ENCODE assay signal across 21 mouse cellular contexts in the genomic region with DNA sequence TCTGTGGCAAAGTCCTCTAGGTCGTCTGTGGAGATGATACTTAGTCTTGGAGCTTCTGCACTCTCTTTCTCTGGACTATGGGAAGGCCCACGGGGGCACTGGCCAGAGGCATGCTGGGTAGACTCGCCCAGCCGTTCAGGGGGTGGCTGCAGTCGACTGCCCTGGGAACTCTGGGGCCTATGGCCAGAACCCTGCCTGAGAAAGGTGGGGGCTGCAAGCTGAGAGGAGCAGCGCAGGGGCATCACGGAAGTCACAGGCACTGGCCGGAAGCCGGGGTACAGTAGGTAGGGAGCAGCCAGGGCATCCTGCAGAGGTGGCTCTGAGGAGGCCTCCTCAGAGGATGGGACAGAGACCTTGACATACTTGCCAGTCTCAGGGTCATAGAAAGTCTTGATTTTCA. TPM values are rescaled to one million over a fixed set of nuclear protein-coding genes. Genes with fewer than 3 reads are reported as not detected.
DNase-seq lines count a peak whose midpoint lies in the region; ATAC-seq and TF ChIP-seq lines count a peak whose summit lies in the region.
"Had no signal": no experiment of that assay in that cellular context is flagged by ENCODE, and none has a peak within 500 bp of the region (broad histone marks: within the 10 kb centered on the region; RNA-seq: fewer than 3 reads in every experiment).

No protein-coding gene starts in this region.

- H3K27me3 ChIP-seq in kidney, postnatal 0 days (ENCODE audit: insufficient read depth, low read length), result no peaks in the 10 kb centered on the region
- H3K27me3 ChIP-seq in intestine, postnatal 0 days (replicated peaks; ENCODE audit: control insufficient read depth, insufficient read depth, low read length), result no peaks in the 10 kb centered on the region
- H3K27me3 ChIP-seq: forebrain, embryonic 13.5 days; forebrain, embryonic 15.5 days had no signal

- H3K4me2 ChIP-seq in kidney, postnatal 0 days (ENCODE audit: low read length), result no peak overlapping the region
- no peak overlapping the region for H3K4me2 ChIP-seq in intestine, postnatal 0 days (replicated peaks; ENCODE audit: low read depth)
- H3K4me2 ChIP-seq: forebrain, embryonic 13.5 days; forebrain, embryonic 15.5 days had no signal

- H3K4me1 ChIP-seq in kidney, postnatal 0 days (replicated peaks; ENCODE audit: insufficient read depth, low read length), result no peaks in the 10 kb centered on the region
- H3K4me1 ChIP-seq in intestine, postnatal 0 days (replicated peaks; ENCODE audit: control insufficient read depth, insufficient read depth, low read length), result no peaks in the 10 kb centered on the region
- H3K4me1 ChIP-seq: forebrain, embryonic 13.5 days; forebrain, embryonic 15.5 days had no signal

- H3K27ac ChIP-seq in gastrocnemius, adult 2 months, result peak overlapping the region; percentile 57; the same call in 1 of the 2 replicates
- H3K27ac ChIP-seq in kidney, postnatal 0 days, result no peak overlapping the region
- no peak overlapping the region for H3K27ac ChIP-seq in intestine, postnatal 0 days (ENCODE audit: low read depth, low read length)
- H3K27ac ChIP-seq: forebrain, embryonic 13.5 days; forebrain, embryonic 15.5 days had no signal

- no peak overlapping the region for H3K9ac ChIP-seq in kidney, postnatal 0 days (ENCODE audit: low read depth, low read length)
- no peak overlapping the region for H3K9ac ChIP-seq in intestine, postnatal 0 days (ENCODE audit: low read depth, low read length)
- H3K9ac ChIP-seq: forebrain, embryonic 13.5 days; forebrain, embryonic 15.5 days; forebrain, postnatal 0 days had no signal

- H3K9me3 ChIP-seq in kidney, postnatal 0 days (replicated peaks; ENCODE audit: low read length), result no peaks in the 10 kb centered on the region
- H3K9me3 ChIP-seq in intestine, postnatal 0 days (ENCODE audit: control insufficient read depth), result no peaks in the 10 kb centered on the region
- H3K9me3 ChIP-seq: forebrain, embryonic 13.5 days; forebrain, embryonic 15.5 days had no signal

- ATAC-seq in kidney, postnatal 0 days (replicated peaks; ENCODE audit: low FRiP score, low read depth), result 0 out of 2 replicates have a peak, but pooled peaks have one; percentile 33
- no peak for ATAC-seq in intestine, postnatal 0 days
- ATAC-seq: activated CD4-positive, CD25-positive, alpha-beta regulatory T cell, adult 4 months; forebrain, embryonic 13.5 days; forebrain, embryonic 15.5 days; forebrain, postnatal 0 days; Patski had no signal

- TF ChIP-seq CTCF in gastrocnemius, adult 2 months (IDR thresholded peaks at IDR 0.05), result no peak
- no peak for TF ChIP-seq CTCF in kidney, postnatal 0 days (IDR thresholded peaks at IDR 0.05; ENCODE audit: low read depth)
- TF ChIP-seq CTCF in intestine, postnatal 0 days (IDR thresholded peaks at IDR 0.05; ENCODE audit: low read depth), result no peak

- no peaks in the 10 kb centered on the region for H3K36me3 ChIP-seq in kidney, postnatal 0 days (ENCODE audit: insufficient read depth, low read length)
- no peaks in the 10 kb centered on the region for H3K36me3 ChIP-seq in intestine, postnatal 0 days (ENCODE audit: control insufficient read depth, insufficient read depth)
- H3K36me3 ChIP-seq: forebrain, embryonic 15.5 days; G1E had no signal

- no peak for DNase-seq in gastrocnemius, adult 2 months
- DNase-seq in gastrocnemius, postnatal 10 days, result no peak
- no peak for DNase-seq in kidney, postnatal 0 days (ENCODE audit: low spot score)
- DNase-seq in kidney, postnatal 14 days, result no peak
- DNase-seq: adrenal gland, adult 8-10 months; adrenal gland, postnatal 14 days; adrenal gland, postnatal 36 days; cerebellum, adult 11-12 months; cerebellum, adult 2 months; cerebellum, adult 9-10 months; cerebellum, postnatal 10 days; cerebellum, postnatal 25 days; forebrain, postnatal 0 days had no signal

- no peak overlapping the region for H3K4me3 ChIP-seq in gastrocnemius, adult 2 months
- H3K4me3 ChIP-seq in kidney, postnatal 0 days (replicated peaks; ENCODE audit: low read depth, low read length), result no peak overlapping the region
- H3K4me3 ChIP-seq in intestine, postnatal 0 days (ENCODE audit: low read depth, low read length), result no peak overlapping the region
- H3K4me3 ChIP-seq: forebrain, embryonic 13.5 days; forebrain, embryonic 15.5 days had no signal

- intact Hi-C loops in gastrocnemius, adult 2 months (cut with DNase I), result loop anchor here (5.0 kb wide), 1 partner anchor 48 kb away; no protein-coding TSS in a partner anchor

- 70% methylated on average over 9 of the region's 9 CpGs for WGBS in kidney, postnatal 0 days
- 79% methylated on average over 9 of the region's 9 CpGs for WGBS in intestine, postnatal 0 days

RNA-seq across cellular contexts. Expression of a gene that starts 25.3 kb away (rescaled TPM):
- total RNA-seq in gastrocnemius, adult 2 months (2021), result 100 to 1,000 TPM; 264 to 326 TPM
- total RNA-seq in gastrocnemius, postnatal 10 days (2021), result 100 to 1,000 TPM; 229 to 232 TPM
- 0.04 and 0.12 TPM in 2 replicates for polyA plus RNA-seq in kidney, postnatal 0 days (2015; fragmentation: Nextera tagmentation; extraction: Ambion mirVana)
- polyA plus RNA-seq in intestine, postnatal 0 days (2015; fragmentation: Nextera tagmentation; extraction: Ambion mirVana), result 0.14 and 0.38 TPM in 2 replicates
- total RNA-seq: forebrain, postnatal 0 days had no signal
- polyA plus RNA-seq: activated CD4-positive, CD25-positive, alpha-beta regulatory T cell, adult 4 months; embryonic facial prominence, embryonic 11.5 days; forebrain, embryonic 11.5 days; forebrain, embryonic 13.5 days; forebrain, embryonic 15.5 days; forebrain, postnatal 0 days; G1E; Patski had no signal
